Mouse (Mus musculus): ENCODE data around the gene Mtch1. TPM values are rescaled to one million over a fixed set of nuclear protein-coding genes. Genes with fewer than 3 reads are reported as not detected.
"Not testable (repeated sequence)": the region's sequence is repeated elsewhere in the genome, so short reads cannot be mapped to it uniquely, and the experiment has no call there.

Mtch1 gene
- polyA plus RNA-seq, 1 experiment from 2014 or later, result 59.4 TPM

- H3K4me3 ChIP-seq (replicated peaks), result peak overlapping the region; percentile 31
- peak overlapping the region; percentile 33 for H3K4me2 ChIP-seq
- no peak overlapping the region for H3K9ac ChIP-seq
- ATAC-seq (ENCODE audit: insufficient read depth), result no peak
- H3K36me3 ChIP-seq (replicated peaks), result no peaks in the 10 kb centered on the region
- 29% methylated on average over 8 of the region's 8 CpGs for WGBS (ENCODE audit: insufficient replicate concordance)
- H3K9me3 ChIP-seq (replicated peaks), result no peaks in the 10 kb centered on the region
- 0 out of 2 replicates have a peak, but pooled peaks cover 9% of the 10 kb centered on the region for H3K4me1 ChIP-seq (replicated peaks)
- H3K27me3 ChIP-seq, result no peaks in the 10 kb centered on the region
- H3K27ac ChIP-seq (replicated peaks), result no peak overlapping the region; the same call in 1 of the 2 replicates
Measured at GRCm38 (mm10) chr17:29361982-29362691, 14.4 kb upstream of the Mtch1 start.

- peak; percentile 29; the same call in 1 of the 2 replicates for ATAC-seq (ENCODE audit: insufficient read depth)
- Histone ChIP-seq H3K4me2 (peak within 1 kb of the TSS; percentile 33), H3K9me3 (replicated peaks) (no peaks in the 10 kb centered on the region), H3K36me3 (replicated peaks) (no peaks in the 10 kb centered on the region), H3K27me3 (no peaks in the 10 kb centered on the region; the same call in 1 of the 2 replicates), H3K9ac (no peak within 1 kb of the TSS), H3K4me3 (replicated peaks) (peak within 1 kb of the TSS; percentile 31), H3K4me1 (replicated peaks) (peaks cover 17% of the 10 kb centered on the region), H3K27ac (replicated peaks) (no peak within 1 kb of the TSS)
- WGBS (ENCODE audit: insufficient replicate concordance), result 4% methylated on average over 5 of the region's 5 CpGs
Measured at GRCm38 (mm10) chr17:29360761-29361221, 13.1 kb upstream of the Mtch1 start, which contains the start of gene Fgd2. Gene Fgd2 (plus strand): TSS chr17:29360914.

- Histone ChIP-seq H3K36me3 (replicated peaks) (no peaks in the 10 kb centered on the region), H3K4me1 (replicated peaks) (peaks cover 18% of the 10 kb centered on the region), H3K27ac (replicated peaks) (no peak overlapping the region), H3K4me3 (replicated peaks) (no peak overlapping the region), H3K27me3 (no peaks in the 10 kb centered on the region; the same call in 1 of the 2 replicates), H3K9me3 (replicated peaks) (no peaks in the 10 kb centered on the region), H3K9ac (no peak overlapping the region), H3K4me2 (no peak overlapping the region)
- ATAC-seq (ENCODE audit: insufficient read depth), result no peak
- whole genome bisulfite sequencing (ENCODE audit: insufficient replicate concordance), result 54% methylated on average over 3 of the region's 3 CpGs
Measured at GRCm38 (mm10) chr17:29358928-29359327, 11.2 kb upstream of the Mtch1 start.

- Histone ChIP-seq H3K9ac (no peak overlapping the region), H3K27ac (replicated peaks) (no peak overlapping the region)
- WGBS (ENCODE audit: insufficient replicate concordance), result 31% methylated on average over 9 of the region's 9 CpGs
Measured at GRCm38 (mm10) chr17:29356882-29357281, 9.1 kb upstream of the Mtch1 start.

GRCm38 (mm10) chr17:29356479-29356856 is 8.7 kb upstream of the Mtch1 start:
- 16% methylated on average over 11 of the region's 11 CpGs for WGBS (ENCODE audit: insufficient replicate concordance)
- peaks cover 18% of the 10 kb centered on the region for H3K4me1 ChIP-seq (replicated peaks)
- H3K27ac ChIP-seq (replicated peaks), result peak overlapping the region; percentile 41; the same call in 1 of the 2 replicates
- no peaks in the 10 kb centered on the region for H3K36me3 ChIP-seq (replicated peaks)
- peak overlapping the region; percentile 58 for H3K4me2 ChIP-seq
- no peak overlapping the region for H3K9ac ChIP-seq
- H3K4me3 ChIP-seq (replicated peaks), result 0 out of 2 replicates have a peak overlapping the region, but pooled peaks have one; percentile 17
- H3K27me3 ChIP-seq, result no peaks in the 10 kb centered on the region; the same call in 1 of the 2 replicates
- no peaks in the 10 kb centered on the region for H3K9me3 ChIP-seq (replicated peaks)
- peak; percentile 66 for ATAC-seq (ENCODE audit: insufficient read depth)

More at GRCm38 (mm10) chr17:29356882-29357281, 9.1 kb upstream of the Mtch1 start:
- Histone ChIP-seq H3K27me3 (no peaks in the 10 kb centered on the region; the same call in 1 of the 2 replicates), H3K36me3 (replicated peaks) (no peaks in the 10 kb centered on the region), H3K9me3 (replicated peaks) (no peaks in the 10 kb centered on the region), H3K4me3 (replicated peaks) (0 out of 2 replicates have a peak overlapping the region, but pooled peaks have one; percentile 17), H3K4me1 (replicated peaks) (peaks cover 18% of the 10 kb centered on the region), H3K4me2 (peak overlapping the region; percentile 58)
- ATAC-seq (ENCODE audit: insufficient read depth), result peak; percentile 11; the same call in 1 of the 2 replicates

DNA sequence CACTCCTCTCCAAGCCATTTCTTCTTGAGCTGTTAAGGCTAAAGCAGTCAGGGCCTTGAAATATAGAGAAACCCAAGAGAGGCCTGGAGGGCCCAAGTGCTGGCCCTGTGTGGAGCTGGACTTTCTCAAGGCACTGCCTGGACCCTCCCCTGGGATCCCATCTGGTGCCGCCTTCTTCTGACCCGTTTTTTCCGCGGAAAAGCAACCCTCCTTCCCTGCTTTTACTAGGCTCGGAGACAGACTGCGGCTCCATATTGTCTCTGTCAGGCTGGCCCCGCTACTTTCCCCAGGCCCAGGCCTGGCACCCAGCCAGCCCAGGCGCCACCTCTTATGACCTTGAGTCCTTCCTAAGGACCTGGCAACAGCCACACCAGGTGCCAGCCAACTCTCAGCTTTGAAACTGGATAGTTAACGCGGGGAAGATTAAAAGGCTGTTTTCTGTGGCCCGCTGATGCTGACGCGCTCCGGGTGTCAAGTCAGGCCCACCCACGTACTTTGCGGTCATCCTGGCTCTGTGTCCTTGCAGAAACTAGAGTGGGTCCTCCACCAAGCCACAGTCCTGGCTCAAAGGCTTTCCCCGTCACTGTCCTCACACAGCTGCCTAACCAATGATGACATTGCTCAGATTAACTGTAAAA is 8.2 kb upstream of the Mtch1 start:
- Histone ChIP-seq H3K4me1 (replicated peaks) (peaks cover 16% of the 10 kb centered on the region), H3K36me3 (replicated peaks) (no peaks in the 10 kb centered on the region), H3K27ac (replicated peaks) (peak overlapping the region; percentile 41; the same call in 1 of the 2 replicates), H3K4me2 (peak overlapping the region; percentile 58), H3K27me3 (no peaks in the 10 kb centered on the region; the same call in 1 of the 2 replicates), H3K4me3 (replicated peaks) (no peak overlapping the region), H3K9ac (no peak overlapping the region), H3K9me3 (replicated peaks) (no peaks in the 10 kb centered on the region)
- ATAC-seq (ENCODE audit: insufficient read depth), result 0 out of 2 replicates have a peak, but pooled peaks have one; percentile 16
- WGBS (ENCODE audit: insufficient replicate concordance), result 55% methylated on average over 17 of the region's 17 CpGs

- ATAC-seq (ENCODE audit: insufficient read depth), result no peak
- Histone ChIP-seq H3K4me3 (replicated peaks) (no peak overlapping the region), H3K9me3 (replicated peaks) (no peaks in the 10 kb centered on the region), H3K4me2 (no peak overlapping the region), H3K4me1 (replicated peaks) (peaks cover 12% of the 10 kb centered on the region), H3K9ac (no peak overlapping the region), H3K36me3 (replicated peaks) (no peaks in the 10 kb centered on the region), H3K27ac (replicated peaks) (no peak overlapping the region), H3K27me3 (no peaks in the 10 kb centered on the region; the same call in 1 of the 2 replicates)
- 60% methylated on average over 5 of the region's 5 CpGs for WGBS (ENCODE audit: insufficient replicate concordance)
Measured at GRCm38 (mm10) chr17:29355461-29355840, 7.7 kb upstream of the Mtch1 start.

GRCm38 (mm10) chr17:29351056-29351455 is 3.3 kb upstream of the Mtch1 start:
- H3K4me2 ChIP-seq; ATAC-seq (ENCODE audit: insufficient read depth); H3K36me3 ChIP-seq (replicated peaks); H3K27me3 ChIP-seq; H3K4me3 ChIP-seq (replicated peaks); H3K9me3 ChIP-seq (replicated peaks); H3K27ac ChIP-seq (replicated peaks); H3K9ac ChIP-seq: not testable (repeated sequence)
- peaks cover 28% of the 10 kb centered on the region for H3K4me1 ChIP-seq (replicated peaks)
- WGBS (ENCODE audit: insufficient replicate concordance), result 68% methylated on average over 5 of the region's 5 CpGs

- Histone ChIP-seq H3K27me3 (no peaks in the 10 kb centered on the region), H3K4me1 (replicated peaks) (peaks cover 34% of the 10 kb centered on the region), H3K9ac (no peak overlapping the region), H3K9me3 (replicated peaks) (no peaks in the 10 kb centered on the region), H3K27ac (replicated peaks) (peak overlapping the region; percentile 85; the same call in 1 of the 2 replicates), H3K36me3 (replicated peaks) (0 out of 2 replicates have a peak, but pooled peaks cover 3% of the 10 kb centered on the region), H3K4me3 (replicated peaks) (no peak overlapping the region), H3K4me2 (no peak overlapping the region)
- WGBS (ENCODE audit: insufficient replicate concordance), result 61% methylated on average over 2 of the region's 2 CpGs
- no peak for ATAC-seq (ENCODE audit: insufficient read depth)
Measured at GRCm38 (mm10) chr17:29348996-29349395, 1.3 kb upstream of the Mtch1 start.

- peak overlapping the region; percentile 87 for H3K9ac ChIP-seq
- ATAC-seq (ENCODE audit: insufficient read depth), result no peak
- WGBS (ENCODE audit: insufficient replicate concordance), result under 1% methylated on average over 45 of the region's 45 CpGs
Measured at GRCm38 (mm10) chr17:29347126-29347644, 549 bp downstream of the Mtch1 start.

More at GRCm38 (mm10) chr17:29347126-29347644, 549 bp downstream of the Mtch1 start:
- H3K9me3 ChIP-seq (replicated peaks), result no peaks in the 10 kb centered on the region
- peaks cover 51% of the 10 kb centered on the region for H3K4me1 ChIP-seq (replicated peaks)
- no peaks in the 10 kb centered on the region for H3K27me3 ChIP-seq
- peak overlapping the region; percentile 85 for H3K27ac ChIP-seq (replicated peaks)
- peak overlapping the region; percentile 94 for H3K4me3 ChIP-seq (replicated peaks)
- peaks cover 15% of the 10 kb centered on the region; the same call in 1 of the 2 replicates for H3K36me3 ChIP-seq (replicated peaks)
- H3K4me2 ChIP-seq, result peak overlapping the region; percentile 96

Measured in liver, embryonic 15.5 days (tissue).